Mouse (Mus musculus): ENCODE results near the gene Nudcd3.

Gene Nudcd3

DNA sequence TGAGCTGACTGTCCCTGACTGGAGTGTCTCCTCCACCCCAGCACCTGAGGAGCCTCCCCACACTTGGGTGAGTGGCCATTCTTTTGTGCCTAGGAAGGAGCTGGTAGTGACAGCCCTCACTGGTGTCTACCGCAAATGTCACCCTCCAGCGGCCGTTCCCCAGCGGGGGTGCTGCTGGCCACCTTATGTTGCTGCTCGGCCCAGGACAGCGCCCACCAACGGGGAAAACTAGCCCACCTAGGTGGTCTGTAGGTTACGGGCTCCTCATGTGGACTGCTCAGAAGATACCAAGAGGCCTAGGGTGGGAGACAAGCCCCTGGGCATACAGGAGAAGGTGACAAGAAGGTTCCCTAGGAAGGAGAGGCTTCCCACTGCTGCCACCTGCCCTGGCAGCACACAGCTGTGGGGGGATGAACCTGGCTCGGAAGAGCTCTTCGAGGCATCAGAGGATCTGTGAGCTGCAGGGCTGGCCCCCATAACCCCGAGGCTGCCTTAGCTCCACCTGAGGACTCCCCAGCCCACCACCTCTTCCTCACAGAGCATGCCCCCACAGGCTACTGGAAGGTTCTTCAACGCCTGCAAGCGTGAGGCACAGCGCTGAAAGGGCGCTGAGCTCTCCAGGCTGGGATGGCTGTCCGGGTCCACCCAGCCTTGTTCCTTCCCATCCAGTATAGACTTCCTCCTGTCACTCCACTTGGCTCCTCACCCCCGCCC, 136.6 kb downstream of the Nudcd3 start:
- in situ Hi-C loops (cut with MseI, MboI), result no loop called here

DNA sequence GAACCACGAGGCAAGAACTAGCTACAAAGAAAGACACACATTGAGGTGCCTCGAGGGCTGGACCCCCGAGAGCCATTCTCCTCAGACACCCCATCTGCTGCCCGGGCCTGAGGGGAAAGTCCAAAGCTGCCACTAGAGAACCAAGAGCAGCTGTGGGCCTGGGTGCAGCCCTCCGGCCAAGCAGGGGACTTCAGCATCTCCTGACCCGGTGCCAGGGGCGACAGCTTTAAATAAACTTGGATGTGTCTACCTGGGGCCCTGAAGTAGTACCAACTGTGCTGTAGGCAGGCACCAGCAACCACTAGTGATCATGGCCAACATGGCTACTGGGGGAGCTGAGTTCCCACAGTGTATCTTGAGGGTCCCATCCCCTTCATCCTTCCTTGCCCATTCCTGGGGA, 137.2 kb downstream of the Nudcd3 start:
- in situ Hi-C loops (cut with MseI, MboI), result no loop called here

DNA sequence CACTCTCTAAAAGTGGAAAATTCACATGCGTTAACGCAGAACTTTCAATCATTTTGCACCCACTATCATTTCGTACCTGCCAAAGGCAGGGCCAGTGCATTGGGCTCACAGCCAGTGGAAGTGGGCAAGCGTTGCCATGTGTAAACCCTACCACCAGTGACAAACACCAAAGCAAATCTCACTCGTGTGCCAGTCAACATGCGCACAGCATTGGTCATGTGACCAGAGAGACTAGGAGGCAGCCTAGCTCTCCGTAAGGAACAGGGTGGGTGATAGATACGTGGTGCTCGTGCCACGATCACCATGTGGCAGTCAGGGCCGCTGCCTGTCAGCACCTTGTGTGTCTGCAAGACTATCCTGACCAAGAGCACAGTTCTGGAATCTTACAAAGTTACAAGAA, 137.9 kb downstream of the Nudcd3 start:
- in situ Hi-C loops (cut with MseI, MboI), result no loop called here

DNA sequence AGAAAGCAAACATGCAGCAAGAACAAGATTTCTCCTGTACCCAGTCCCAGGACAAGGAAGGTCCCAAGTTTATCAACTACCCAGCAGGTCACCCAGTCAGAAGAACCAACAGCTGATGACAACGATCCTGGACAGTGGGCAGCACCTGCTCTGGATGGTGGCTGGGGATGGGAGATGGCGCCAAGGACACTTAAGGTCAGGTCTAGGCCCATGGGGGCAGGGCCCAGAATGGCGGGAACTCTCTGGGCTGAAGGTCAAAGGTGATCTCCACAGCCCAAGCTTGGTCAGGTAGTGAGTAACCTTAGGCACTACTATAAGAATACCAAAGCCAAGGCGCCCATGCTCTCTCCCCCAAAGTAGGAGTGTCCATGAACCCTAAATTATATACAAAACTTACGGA, 138.3 kb downstream of the Nudcd3 start:
- in situ Hi-C loops (cut with MseI, MboI), result no loop called here

DNA sequence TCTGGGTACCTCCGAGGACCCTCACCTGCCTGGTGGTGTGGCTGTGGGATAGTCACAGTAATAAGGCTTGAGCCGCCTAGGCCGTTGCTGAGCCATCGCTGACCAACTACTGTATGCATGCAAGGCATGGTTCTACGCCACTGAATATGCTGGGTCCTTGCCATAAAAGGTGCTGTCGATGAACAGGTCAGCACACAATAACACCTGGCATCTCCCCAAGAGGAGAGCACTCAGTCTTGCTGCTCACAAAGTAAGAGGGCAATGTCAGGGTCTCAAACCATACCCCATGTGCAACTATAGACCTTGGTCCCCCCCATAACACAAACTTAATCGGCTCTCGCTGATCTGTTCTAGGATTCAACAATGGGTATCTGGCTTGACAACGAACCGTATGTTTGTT, 141.1 kb downstream of the Nudcd3 start:
- in situ Hi-C loops (cut with MseI, MboI), result no loop called here

Data from mouse trophoblast stem cell (cell line).